Mouse (Mus musculus) urinary bladder, adult 2 months (tissue): ENCODE results near the gene Nfil3. TPM values are rescaled to one million over a fixed set of nuclear protein-coding genes. Genes with fewer than 3 reads are reported as not detected.
A peak's percentile ranks its signal among the peaks of the same experiment; 100 is the strongest.

ENCODE experiments used
- DNase-seq: peaks from one replicate; pipeline ENCODE4 v3.0.0; 2022; ENCODE audit warnings: low spot score
- polyA plus RNA-seq: library from polyadenylated mRNA; depleted of rRNA; stranded (reverse); fragments of >200 nt; gene quantifications from 2 replicates; pipeline ENCODE4 v1.2.3, GENCODE M21; 2012

Nfil3 gene
- polyA plus RNA-seq, 1 experiment, result 1.7 TPM

DNA sequence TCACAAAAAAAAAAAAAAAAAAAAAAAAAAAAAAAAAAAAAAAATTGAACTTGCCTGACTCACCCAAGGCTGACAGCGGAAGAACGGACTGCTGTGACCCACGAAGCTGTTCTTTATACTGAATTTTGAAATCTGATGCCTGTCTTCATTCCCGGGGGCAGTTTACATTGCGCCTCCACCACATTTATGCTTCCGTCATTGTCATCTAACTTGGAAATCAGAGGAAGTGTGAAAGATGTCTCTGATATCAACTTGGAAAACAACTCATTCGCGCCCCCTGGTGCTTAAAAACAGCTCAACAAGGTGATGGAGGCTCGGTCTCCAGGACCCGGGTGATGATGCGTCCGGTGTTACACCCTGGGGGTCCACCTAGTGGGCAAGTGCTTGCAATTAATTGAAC is 1.8 kb upstream of the Nfil3 start:
- peak; percentile 75 for DNase-seq

DNA sequence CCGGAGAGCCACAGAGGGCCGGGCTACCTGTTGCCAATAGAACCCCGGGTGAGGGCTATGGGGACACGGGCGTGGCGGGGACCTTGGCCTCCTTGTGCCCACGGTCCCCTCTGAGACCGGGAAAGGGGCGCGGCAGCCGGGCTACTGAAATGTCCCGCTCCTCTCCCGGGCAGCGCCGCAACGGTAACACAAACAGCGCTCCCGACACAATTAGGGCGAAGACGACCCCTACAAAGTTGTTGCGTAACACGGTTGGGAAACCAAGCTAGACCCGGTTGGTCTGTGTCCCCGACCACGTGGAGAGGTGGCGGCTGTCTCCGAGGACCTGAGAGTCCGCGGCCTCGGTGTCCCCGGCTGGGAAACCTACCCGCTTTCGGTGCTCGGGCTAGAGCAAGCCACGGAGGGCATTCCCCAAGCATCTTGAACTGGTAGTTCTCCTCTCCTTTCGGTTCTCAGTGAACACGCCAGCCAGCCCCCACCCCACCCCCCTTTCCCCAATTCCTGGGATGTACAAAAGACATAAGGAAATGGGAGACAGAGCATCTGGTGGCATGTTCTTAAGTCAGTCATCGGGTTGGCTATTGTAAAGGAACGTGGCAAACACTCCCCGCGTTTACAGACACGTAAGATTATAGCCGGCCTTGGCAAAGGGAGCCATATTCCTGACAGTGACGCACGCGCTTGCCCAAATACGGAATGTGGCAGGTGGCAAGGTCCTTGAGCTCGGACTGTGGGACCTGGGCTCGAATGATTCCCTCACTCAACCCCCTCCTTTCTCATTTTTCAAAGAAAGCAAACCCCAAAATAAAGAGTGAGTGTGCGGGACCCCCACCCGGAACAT is 788 bp upstream of the Nfil3 start:
- DNase-seq, result peak; percentile 51

DNA sequence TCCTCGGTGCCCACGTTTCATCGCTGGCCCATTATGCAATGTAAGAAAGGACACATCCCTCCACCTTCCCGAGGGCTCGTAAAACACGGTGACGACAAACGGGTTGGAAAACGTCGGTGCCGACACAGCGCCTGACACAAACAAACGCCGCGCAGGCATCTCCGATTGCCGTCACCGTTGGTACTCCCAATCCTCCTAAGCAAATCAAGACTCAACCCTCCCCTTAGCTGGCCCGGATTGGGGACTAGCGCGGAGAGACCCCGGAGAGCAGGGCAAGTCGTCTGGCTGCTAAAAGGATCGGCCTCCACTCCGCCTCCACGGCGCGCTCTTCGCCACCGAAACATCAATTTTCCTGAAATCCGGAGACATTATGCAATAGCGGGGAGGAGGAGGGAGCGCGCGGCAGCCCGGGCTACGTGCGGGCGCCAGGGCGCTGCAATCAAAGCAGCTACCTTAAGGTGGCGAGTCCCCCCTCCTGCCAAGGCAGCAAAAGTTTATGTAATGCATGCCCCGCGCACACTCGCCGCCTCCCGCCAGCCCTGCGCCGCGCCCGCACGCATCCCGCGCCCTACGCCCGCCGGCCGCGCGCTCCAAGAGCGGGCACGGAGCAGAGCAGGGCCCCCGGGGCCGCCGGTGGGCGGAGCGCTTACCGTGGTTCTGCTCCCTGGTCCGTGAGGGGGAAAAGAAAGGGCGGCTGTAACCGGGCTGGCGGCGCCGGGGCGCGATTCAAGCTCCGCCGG is 492 bp downstream of the Nfil3 start:
- peak; percentile 80 for DNase-seq

DNA sequence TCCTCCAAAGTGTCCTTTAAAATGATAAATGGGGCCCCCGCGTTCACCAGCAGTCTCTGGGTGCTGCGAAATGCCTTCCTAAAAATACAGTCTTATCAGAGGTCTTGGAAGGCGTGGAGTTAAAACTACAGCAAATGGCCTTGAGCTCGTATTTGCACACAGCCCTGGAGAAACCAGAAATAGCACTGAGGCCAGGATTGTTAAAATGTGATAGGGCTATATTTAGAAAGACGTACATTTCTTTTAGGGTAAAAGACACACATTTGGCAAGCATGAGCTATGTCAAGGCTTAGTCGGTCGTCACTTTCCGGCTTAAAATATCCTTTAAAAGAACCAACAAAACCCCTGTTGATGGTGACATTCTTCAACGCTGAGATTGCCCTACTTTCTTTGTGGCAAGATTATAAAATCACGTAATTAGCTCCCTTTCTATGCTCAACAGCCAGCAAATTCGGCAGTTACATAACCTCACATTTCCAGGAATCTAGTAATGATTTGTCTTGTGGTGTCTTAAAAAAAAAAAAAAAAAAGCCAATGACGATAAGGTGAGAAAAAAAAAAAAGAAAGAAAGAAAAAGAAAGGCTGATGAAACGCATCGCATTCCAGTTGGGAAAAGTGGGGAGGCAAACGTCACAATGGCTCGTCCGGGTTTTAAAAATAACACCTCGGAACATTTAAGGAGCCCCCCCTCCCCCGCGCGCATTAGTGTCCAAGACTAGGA is 1.4 kb downstream of the Nfil3 start:
- DNase-seq, result no peak

DNA sequence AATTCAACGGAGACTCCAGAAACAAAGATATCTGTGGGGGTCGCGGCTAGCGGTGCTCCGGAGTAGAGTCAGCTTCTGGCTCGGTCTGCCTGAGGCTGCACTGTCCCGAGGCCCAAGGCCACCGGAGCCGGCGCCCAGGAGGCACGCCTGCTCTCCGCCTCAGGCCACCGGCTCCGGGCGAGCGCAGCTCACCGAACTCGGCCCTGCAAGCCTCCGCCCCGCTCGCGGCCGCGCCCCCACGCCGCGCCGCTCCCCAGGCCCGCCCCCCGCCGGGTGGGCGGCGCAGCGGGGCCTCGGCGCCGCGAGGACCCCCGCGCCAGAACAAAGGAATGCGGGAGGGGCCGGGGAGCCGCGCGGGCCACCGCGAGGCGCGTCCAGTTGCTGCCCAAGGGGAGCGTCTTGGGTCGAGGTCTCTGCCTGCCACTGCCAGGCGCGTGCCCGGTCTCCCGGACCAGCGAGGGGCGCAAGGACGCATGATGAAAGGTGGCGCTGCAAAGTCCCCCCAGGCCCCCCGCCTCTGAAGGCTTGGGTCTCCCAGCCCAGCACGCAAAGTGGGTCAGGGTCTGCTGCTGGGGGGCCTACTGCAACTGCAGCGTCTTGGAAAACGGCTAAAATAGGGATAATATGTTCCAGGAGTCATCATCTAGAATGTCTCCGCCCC is 2.4 kb downstream of the Nfil3 start:
- peak; percentile 47 for DNase-seq

DNA sequence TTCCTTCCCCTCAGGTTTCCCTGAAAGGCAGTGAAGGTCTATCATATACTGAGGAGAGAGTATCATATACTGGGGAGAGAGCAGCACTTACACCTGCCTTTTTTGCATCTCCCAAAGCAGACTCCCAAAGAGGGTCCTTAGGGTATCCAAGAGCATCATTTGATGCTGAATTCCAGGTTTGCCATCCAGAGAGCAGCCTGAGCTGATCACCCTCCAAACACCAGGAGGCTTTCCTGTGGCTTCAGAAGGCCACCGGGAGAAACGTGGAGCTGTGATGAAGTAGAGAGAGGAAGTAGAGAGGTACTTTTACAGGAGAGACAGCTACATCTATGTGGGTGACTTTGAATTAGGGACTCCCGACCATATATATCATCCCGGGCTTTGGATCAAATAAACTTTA is 3.1 kb downstream of the Nfil3 start:
- no peak for DNase-seq

DNA sequence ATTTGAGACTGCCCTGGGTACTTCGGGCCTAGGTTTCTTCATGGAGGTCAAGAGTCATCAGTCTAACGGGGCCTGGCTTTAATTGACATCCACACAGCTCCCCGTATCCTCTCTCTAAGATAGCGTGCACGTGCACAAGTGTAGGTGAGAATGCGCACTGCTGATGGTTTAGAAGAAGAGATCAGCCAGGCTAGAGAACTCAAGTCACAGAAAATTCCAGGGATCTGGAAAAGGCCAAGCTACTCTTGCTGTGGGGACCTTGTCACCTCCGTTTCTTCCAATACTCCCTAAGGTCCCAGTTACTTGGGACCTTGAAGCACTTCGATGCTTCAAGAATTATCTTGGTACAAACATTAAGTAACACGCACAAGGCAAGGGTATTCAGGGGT is 3.7 kb downstream of the Nfil3 start:
- DNase-seq, result no peak

DNA sequence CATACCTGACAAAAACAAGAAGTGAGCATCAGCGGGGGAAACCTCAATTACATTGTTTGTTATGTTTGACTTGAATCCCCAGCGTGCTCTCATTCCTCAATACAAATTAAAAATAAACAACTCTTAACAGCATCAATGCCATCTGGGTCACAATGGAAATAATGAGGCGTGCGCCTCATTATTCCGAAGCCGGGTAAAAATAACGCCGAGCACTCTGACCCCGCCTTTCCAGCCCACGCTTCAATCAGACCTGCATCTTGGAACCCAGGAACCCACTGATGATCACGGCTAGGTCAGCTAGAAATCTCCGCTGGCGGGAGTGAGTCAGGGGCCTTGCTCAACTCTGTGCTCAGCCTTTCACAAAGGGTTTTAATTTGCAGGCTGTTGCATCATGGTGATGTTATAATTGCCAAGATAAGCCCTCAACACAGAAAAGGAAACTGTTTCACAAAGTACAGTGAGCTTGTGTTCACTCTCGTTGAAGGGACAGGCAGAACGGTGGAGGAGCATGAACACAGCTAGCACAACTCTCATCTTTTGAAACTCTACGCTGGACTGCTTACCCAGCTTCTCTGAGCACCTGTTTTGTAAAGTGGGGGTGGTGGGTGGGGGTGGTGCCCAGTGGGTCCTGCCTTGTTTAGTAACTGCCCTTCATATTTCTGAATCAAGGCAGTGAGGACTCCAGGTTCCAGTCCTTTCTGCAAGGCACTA is 4.2 kb downstream of the Nfil3 start:
- DNase-seq, result no peak

DNA sequence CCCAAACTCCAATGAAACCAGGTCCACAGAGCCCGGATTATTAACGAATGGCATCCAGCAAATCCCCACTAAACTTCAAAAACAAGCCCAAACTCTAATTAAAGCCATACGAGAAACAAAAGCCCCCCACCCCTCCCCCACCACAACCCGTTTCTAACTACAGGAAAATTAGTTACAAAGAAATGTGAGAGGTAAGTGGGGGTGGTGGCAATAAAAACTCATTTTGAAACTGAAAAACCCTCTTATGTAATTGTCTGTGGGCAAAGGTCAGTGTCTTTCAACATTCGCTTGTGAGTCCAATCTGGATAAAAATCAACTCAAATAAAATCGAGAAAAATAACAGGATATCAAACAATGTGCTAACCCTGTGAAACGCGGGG is 4.8 kb downstream of the Nfil3 start:
- DNase-seq, result no peak

DNA sequence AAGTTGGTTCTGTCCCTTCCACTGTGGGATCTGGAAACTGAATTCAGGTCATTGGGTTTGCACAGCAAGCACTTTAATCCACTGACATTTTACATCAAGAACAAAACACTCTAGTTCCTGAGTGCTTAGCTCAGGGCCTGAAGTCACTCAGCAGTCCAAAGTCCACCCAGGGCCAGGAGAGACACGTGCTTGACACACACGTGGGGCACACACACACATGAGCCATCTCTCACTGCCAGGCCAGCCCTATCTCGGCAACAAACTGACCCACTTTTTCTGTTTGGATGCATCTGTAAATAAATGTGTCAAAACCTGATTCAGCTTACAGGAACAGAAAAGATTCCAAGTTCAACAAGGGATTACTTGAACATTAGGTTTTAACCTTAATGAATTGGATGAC is 6.2 kb downstream of the Nfil3 start:
- no peak for DNase-seq

DNA sequence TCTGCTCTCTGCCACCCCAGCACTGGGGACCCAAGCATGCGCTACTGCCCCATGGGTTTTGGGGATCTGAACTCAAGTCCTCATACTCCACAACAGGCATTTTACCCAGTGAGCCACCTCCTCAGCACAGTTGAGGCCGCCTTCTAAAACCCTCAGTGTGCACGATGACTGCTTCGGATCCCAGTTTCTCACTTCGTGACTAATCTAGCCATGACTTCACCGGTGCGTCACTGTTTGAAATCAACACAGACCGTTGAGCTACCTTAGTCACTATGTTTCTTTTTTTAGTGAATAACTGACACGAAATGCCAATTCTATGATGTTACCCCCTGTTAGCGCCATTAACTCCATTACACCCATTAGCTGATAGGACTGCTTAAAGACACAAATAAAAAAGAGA is 7.4 kb downstream of the Nfil3 start:
- DNase-seq, result no peak

DNA sequence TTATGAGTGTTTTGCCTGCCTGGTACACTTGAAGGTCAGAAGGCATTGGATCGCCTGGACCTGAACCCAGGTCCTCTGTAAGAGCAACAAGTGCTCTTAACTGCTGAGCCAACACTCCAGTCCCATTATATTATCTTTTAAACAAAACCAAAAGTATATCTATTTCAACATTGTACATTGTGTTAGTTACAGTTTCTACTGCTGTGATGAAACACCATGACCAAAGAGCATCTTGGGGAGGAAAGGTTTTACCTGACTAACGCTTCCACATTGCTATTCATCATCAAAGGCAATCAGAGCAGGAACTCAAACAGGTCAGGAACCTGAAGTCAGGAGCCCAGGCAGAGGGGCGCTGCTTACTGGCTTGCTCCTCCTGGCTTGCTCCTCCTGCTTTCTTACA is 8.2 kb downstream of the Nfil3 start:
- DNase-seq, result no peak

DNA sequence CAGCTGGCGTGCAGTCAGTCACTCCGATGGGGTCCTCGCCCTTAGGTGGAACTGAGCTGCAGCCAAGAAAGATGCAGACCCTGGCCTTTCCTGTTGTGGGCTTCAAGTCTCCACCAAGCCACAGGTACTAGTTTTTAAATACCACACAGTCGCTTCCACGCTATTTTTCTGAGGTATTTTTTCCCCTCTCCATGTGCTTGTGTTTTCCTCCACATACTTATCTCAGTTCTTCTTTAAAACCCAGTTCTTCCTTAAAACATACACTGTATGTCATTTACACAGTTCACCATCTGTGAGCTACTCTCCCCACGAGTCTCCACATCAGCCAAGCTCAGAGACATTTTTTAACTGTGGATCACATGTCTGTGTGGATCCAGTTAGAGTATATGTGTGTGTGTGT is 10.0 kb downstream of the Nfil3 start:
- DNase-seq, result no peak

DNA sequence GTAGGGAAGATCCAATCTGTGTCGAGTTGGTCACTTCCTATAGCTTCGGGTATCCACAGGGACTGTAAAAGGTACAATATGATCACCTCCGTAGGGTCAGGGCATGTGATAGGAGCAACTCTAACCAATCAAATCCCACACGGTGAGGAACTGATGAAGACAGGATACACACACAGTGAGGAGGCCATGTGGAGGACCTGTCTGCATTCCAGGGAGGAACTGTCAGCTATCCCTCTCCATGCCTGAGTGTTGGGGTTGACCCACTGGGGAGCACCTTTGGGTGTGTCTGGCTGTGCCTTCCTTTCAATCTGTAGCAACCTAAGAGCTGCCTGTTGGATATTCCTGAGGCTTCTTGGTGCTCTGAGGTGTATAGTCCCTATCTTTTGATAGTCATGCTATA is 18.0 kb downstream of the Nfil3 start:
- no peak for DNase-seq

DNA sequence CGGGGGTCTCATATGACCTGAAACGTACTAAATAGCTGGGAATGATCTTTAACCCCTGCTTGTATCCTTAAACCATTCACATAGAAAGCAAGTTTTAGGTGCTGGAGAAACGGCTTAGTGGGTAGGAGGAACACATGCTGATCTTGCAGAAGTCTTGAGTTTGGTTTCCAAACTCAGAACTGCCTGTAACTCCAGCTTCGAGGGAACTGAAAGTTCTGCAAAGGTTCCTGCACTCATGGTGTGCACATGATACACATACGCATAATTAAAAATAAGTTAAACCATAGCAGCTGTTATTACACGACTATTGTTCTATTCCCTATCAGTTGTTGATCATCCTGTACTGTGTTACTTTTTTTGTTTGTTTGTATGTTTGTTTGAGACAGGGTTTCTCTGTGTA is 18.5 kb downstream of the Nfil3 start:
- no peak for DNase-seq

DNA sequence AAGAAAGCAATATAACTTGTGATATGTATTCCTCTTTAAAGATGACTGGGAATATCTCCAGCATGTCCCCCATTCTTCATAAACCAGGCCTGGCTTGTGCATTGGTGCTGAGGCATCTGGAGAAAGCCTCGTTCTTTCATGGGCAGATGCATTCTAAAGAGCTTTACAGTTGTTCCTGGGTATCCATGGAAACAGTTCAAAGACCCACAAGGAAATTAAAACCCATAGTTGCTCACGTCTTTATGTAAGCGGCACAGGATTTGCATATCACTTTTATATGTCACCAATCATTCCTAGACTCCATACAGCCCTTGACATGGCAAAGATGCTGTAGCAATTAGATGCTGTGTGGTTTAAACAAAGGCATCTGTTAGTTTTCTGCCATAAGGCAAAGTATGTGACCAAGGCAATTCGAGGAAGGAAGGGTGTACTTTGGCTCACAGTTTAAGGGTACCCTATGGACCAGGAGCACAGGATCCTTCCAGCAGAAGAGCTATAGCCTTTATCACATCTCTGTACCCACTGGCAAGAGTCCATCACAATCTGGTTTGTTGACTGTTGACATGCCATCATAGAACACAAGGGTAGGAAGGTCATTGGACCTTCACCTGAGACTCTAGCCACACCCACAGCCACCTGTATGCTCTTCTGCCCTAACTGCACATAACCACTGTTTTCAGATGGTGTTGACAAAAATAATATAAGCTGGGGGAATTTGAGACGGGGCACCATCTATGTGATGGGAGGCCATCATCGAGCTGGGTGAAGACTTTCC is 26.9 kb downstream of the Nfil3 start:
- DNase-seq, result no peak

DNA sequence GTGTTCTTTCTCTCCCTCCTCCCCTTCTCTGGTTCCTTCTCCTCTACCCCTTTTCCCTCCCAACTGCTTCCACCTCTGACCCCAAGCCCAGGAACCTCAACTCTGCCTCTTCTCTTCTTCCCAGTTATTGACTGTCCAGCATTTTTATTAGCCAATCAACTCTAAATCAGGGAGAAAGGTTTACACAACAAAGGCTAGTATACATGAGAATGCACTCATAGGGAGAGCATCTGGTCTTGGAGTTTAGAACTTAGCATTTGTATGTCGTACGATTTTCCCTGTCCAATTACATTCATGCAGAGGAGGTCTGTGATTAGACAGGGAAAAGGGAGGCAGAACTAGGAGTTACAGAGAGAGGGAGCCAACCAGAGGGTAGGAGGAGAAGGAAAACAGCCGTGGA is 31.7 kb downstream of the Nfil3 start:
- no peak for DNase-seq

DNA sequence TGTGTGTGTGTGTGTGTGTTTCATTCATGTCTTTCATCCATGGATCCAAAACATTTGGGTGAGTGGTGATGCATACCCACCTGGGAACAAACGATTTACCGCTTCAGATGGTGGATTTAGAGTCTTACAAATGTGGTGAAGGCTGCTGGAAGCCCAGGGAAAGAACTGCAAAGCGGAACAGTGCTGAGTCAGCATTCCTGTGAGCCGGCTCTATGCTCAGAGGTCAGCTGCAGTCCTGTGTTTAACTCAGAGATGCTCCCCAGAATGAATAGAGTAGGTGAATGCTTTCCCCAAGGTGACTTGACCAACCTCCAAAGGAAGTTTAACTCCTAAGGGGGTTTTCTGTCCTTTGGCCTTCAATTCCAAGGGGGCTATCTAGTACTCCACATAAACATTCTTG is 33.3 kb downstream of the Nfil3 start:
- DNase-seq, result no peak

DNA sequence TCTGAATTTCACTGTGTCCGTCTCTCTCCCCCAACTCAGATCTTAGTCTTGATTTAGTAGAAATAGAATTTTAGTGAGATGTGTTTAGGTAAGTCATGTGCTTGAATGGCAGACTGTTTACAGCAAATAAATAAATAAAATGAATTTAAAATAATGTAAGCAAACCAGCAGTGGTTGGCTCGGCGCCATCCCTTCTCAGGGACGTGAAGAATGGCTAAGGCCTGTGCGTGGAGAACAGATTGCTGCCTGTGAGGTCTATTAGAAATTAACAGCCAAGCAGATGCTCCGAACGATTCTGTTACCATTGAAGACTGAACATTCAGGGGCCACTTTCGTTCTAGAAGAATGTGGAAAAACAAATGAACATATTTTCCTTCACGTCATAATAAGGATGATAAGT is 35.1 kb downstream of the Nfil3 start:
- no peak for DNase-seq

DNA sequence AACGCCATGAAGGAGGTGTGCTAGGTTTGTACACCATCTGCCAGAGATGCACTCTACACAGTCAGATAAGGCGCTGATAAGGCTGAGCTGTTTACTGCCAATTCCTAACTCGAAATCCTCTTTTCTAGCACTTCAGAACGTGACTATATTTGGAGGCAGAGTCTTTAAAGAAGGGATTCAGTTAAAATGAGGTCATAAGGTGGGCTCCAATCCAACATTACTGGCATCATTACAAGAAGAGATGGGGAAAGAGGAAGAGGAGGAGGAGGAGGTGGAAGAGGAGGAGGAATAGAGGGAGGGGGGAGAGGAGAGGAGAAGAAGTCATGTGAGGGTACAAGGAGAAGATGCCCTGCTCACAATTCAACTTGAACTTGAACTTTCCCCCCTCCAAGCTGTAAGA is 36.8 kb downstream of the Nfil3 start:
- DNase-seq, result no peak

DNA sequence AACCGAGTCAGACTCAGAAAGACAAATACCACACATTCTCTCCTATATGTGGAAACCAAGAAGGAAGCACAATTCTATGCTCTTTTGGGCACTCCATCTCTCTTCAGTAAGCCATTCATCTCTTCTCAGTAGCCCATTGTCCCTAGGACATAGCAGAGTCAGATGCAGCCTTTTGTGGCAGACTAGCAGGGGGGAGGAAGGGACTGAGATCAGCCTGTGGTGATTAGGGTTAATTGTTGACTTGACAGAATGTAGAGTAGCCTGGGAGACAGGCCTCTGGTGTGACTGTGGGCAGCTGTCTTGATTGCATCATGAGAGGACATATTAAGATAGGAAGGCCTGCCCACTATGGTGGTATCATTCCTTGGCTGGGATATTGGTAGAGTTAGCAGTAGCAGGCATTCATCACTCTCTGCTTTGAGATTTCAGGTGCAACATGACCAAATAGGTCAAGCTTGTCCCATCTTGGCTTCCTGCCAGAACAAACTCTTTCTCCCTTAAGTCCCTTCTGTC is 37.9 kb downstream of the Nfil3 start:
- DNase-seq, result no peak
